Mouse (Mus musculus): ENCODE measurements around the gene Chd2.
"Not testable (repeated sequence)": the region's sequence is repeated elsewhere in the genome, so short reads cannot be mapped to it uniquely, and the experiment has no call there.

Gene Chd2

GRCm38 (mm10) chr7:73541412-73542130 is at the start of gene Chd2:
Gene Chd2, minus strand, starts transcription at chr7:73541830.
- DNase-seq, result peak; percentile 70 to 71

GRCm38 (mm10) chr7:73590757-73591156 is 49.1 kb upstream of the Chd2 start:
- no peak for DNase-seq

- peak; percentile 59 to 70 for DNase-seq
Measured at GRCm38 (mm10) chr7:73589208-73589771, 47.7 kb upstream of the Chd2 start.

- DNase-seq, result no peak
Measured at GRCm38 (mm10) chr7:73588351-73588906, 46.8 kb upstream of the Chd2 start.

- no peak for DNase-seq
Measured at GRCm38 (mm10) chr7:73586717-73587116, 45.1 kb upstream of the Chd2 start.

- DNase-seq, result no peak
Measured at GRCm38 (mm10) chr7:73586206-73586605, 44.6 kb upstream of the Chd2 start.

GRCm38 (mm10) chr7:73585114-73586032 is 43.7 kb upstream of the Chd2 start:
- no peak for DNase-seq

- DNase-seq, result peak; percentile 49 to 62
Measured at GRCm38 (mm10) chr7:73584009-73584995, 42.7 kb upstream of the Chd2 start.

- DNase-seq, result no peak
Measured at GRCm38 (mm10) chr7:73583400-73583799, 41.8 kb upstream of the Chd2 start.

- no peak for DNase-seq
Measured at GRCm38 (mm10) chr7:73581836-73582375, 40.3 kb upstream of the Chd2 start.

GRCm38 (mm10) chr7:73579072-73579731 is 37.6 kb upstream of the Chd2 start:
- DNase-seq, result no peak

GRCm38 (mm10) chr7:73577888-73578421 is 36.3 kb upstream of the Chd2 start:
- no peak for DNase-seq

GRCm38 (mm10) chr7:73576101-73576936 is 34.7 kb upstream of the Chd2 start:
- DNase-seq, result no peak

GRCm38 (mm10) chr7:73575257-73575656 is 33.6 kb upstream of the Chd2 start:
- DNase-seq, result no peak

- not testable (repeated sequence) for DNase-seq
Measured at GRCm38 (mm10) chr7:73574673-73575072, 33.0 kb upstream of the Chd2 start.

- DNase-seq, result no peak
Measured at GRCm38 (mm10) chr7:73572571-73572970, 30.9 kb upstream of the Chd2 start.

- DNase-seq, result no peak
Measured at GRCm38 (mm10) chr7:73568801-73569403, 27.3 kb upstream of the Chd2 start.

- DNase-seq, result no peak
Measured at GRCm38 (mm10) chr7:73567754-73568161, 26.1 kb upstream of the Chd2 start.

GRCm38 (mm10) chr7:73564131-73564530 is 22.5 kb upstream of the Chd2 start:
- no peak for DNase-seq

All from cerebellum, postnatal 14 days (tissue).